Mouse (Mus musculus) C2C12 (cell line): ENCODE measurements at regions not wholly inside any gene's neighbourhood (a gene's known extent, or its start where the extent isn't known, plus 50 kb on each side); places are given as distances from the start of the nearest gene placed in this dataset.

Experiments
- CEBPB ChIP-seq: IDR thresholded peaks from one replicate; pipeline ENCODE4 v1.6.1; 2011; ENCODE audit warnings: low read depth, mild to moderate bottlenecking, control low read depth, moderate library complexity
- CTCF ChIP-seq: IDR thresholded peaks from one replicate; pipeline ENCODE4 v1.5.1; 2011; ENCODE audit not compliant: control insufficient read depth, insufficient read depth, insufficient read length
- MAX ChIP-seq: IDR thresholded peaks from one replicate; pipeline ENCODE4 v1.6.1; 2011; ENCODE audit warnings: mild to moderate bottlenecking, control low read depth
- MYOG ChIP-seq: IDR thresholded peaks from one replicate; pipeline ENCODE4 v1.6.1; 2011; ENCODE audit not compliant: control insufficient read depth, insufficient read length; ENCODE audit errors: extremely low read depth

- TF ChIP-seq CTCF (no peak), MYOG (no peak), MAX (no peak), CEBPB (no peak)
These were observed 255.3 kb downstream of the Icos start for GRCm38 (mm10) chr1:61233001-61233400.
